Mouse (Mus musculus) heart, postnatal 4 days (tissue): ENCODE results near the gene Ucn2. TPM values are rescaled to one million over a fixed set of nuclear protein-coding genes. Genes with fewer than 3 reads are reported as not detected.

ENCODE experiments used
- DNase-seq: peaks from one replicate; pipeline ENCODE4 v3.0.0; 2021
- total RNA-seq, 2 experiments: library from RNA; stranded (reverse); gene quantifications; 2 replicates each; pipeline ENCODE4 v1.2.3; 2021

The Ucn2 gene
- total RNA-seq, 2 experiments from 2014 or later = not detected

GRCm38 (mm10) chr9:108992620-108993361 is 7.0 kb downstream of the Ucn2 start:
- DNase-seq = no peak

GRCm38 (mm10) chr9:108996411-108996810 is 10.6 kb downstream of the Ucn2 start:
- no peak for DNase-seq

- no peak for DNase-seq
These were observed 12.7 kb downstream of the Ucn2 start for GRCm38 (mm10) chr9:108998287-108999166.

- no peak for DNase-seq
These were observed 13.3 kb downstream of the Ucn2 start for GRCm38 (mm10) chr9:108999167-108999526.

GRCm38 (mm10) chr9:109000726-109001125 is 14.9 kb downstream of the Ucn2 start:
- peak; percentile 73 for DNase-seq

GRCm38 (mm10) chr9:109003201-109003600 is 17.4 kb downstream of the Ucn2 start:
- peak; percentile 68 for DNase-seq

GRCm38 (mm10) chr9:109007025-109007780 is 21.4 kb downstream of the Ucn2 start:
- DNase-seq = no peak

- DNase-seq = no peak
These were observed 22.3 kb downstream of the Ucn2 start for GRCm38 (mm10) chr9:109008081-109008480.

GRCm38 (mm10) chr9:109008994-109009635 is 23.3 kb downstream of the Ucn2 start:
- no peak for DNase-seq

- peak; percentile 60 for DNase-seq
These were observed 24.0 kb downstream of the Ucn2 start for GRCm38 (mm10) chr9:109009636-109010315.

- no peak for DNase-seq
These were observed 24.5 kb downstream of the Ucn2 start for GRCm38 (mm10) chr9:109010316-109010690.

- DNase-seq = no peak
These were observed 29.6 kb downstream of the Ucn2 start for GRCm38 (mm10) chr9:109015397-109015796.

- no peak for DNase-seq
These were observed 31.3 kb downstream of the Ucn2 start for GRCm38 (mm10) chr9:109016973-109017604.

- DNase-seq = peak; percentile 2
These were observed 35.6 kb downstream of the Ucn2 start for GRCm38 (mm10) chr9:109021428-109021827.

- peak; percentile 3 for DNase-seq
These were observed 37.3 kb downstream of the Ucn2 start for GRCm38 (mm10) chr9:109022866-109023685.

- DNase-seq = peak; percentile 51
These were observed 41.7 kb downstream of the Ucn2 start for GRCm38 (mm10) chr9:109027521-109027920.

- no peak for DNase-seq
These were observed 42.6 kb downstream of the Ucn2 start for GRCm38 (mm10) chr9:109028421-109028820.

- DNase-seq = peak; percentile 5
These were observed 43.1 kb downstream of the Ucn2 start for GRCm38 (mm10) chr9:109028919-109029318.

GRCm38 (mm10) chr9:109030312-109030711 is 44.5 kb downstream of the Ucn2 start:
- no peak for DNase-seq

- no peak for DNase-seq
These were observed 45.2 kb downstream of the Ucn2 start for GRCm38 (mm10) chr9:109031001-109031400.
